Mouse (Mus musculus) myocyte (in vitro differentiated cells): ENCODE measurements around the gene Cxxc4.
"Not testable (repeated sequence)": the region's sequence is repeated elsewhere in the genome, so short reads cannot be mapped to it uniquely, and the experiment has no call there.

Experiments
- CEBPB ChIP-seq: IDR thresholded peaks from 2 replicates; pipeline ENCODE4 v1.6.1; 2011; ENCODE audit warnings: mild to moderate bottlenecking, moderate library complexity; ENCODE audit not compliant: poor library complexity, insufficient read depth, severe bottlenecking
- MAX ChIP-seq: IDR thresholded peaks from one replicate; pipeline ENCODE4 v1.6.1; 2011; ENCODE audit warnings: low read depth, mild to moderate bottlenecking, control low read depth
- MYOD1 ChIP-seq, 3 experiments: IDR thresholded peaks; one replicate each; pipeline ENCODE4 v1.6.1; 2011; ENCODE audit warnings: control low read depth in 2 of 3, low read depth in 2 of 3, mild to moderate bottlenecking in 2 of 3, moderate library complexity in 1 of 3; ENCODE audit not compliant: insufficient read length in 2 of 3, control insufficient read depth in 1 of 3
- POLR2A ChIP-seq: IDR thresholded peaks from one replicate; pipeline ENCODE4 v1.6.1; 2011; ENCODE audit warnings: low read depth, mild to moderate bottlenecking, control low read depth, moderate library complexity; ENCODE audit not compliant: insufficient read length
- POLR2AphosphoS2 ChIP-seq: IDR thresholded peaks from one replicate; pipeline ENCODE4 v1.6.1; 2011; ENCODE audit warnings: low read depth, control low read depth; ENCODE audit not compliant: insufficient read length
- TCF12 ChIP-seq: IDR thresholded peaks from one replicate; pipeline ENCODE4 v1.6.1; 2011; ENCODE audit warnings: mild to moderate bottlenecking, control low read depth; ENCODE audit not compliant: poor library complexity, insufficient read depth, severe bottlenecking

- not testable (repeated sequence) for TF ChIP-seq MYOD1 (IDR thresholded peaks at IDR 0.05; ENCODE audit: control insufficient read depth in 1 of 3, insufficient read length in 2 of 3, low read depth in 2 of 3); POLR2A; CEBPB; MAX; TCF12; POLR2AphosphoS2
Observed at GRCm38 (mm10) chr3:134219881-134220280, 16.4 kb upstream of the Cxxc4 start.
